Mouse (Mus musculus) myocyte (in vitro differentiated cells): Measurements from ENCODE around the gene Abca16. TPM values are rescaled to one million over a fixed set of nuclear protein-coding genes. Genes with fewer than 3 reads are reported as not detected.

Source experiments
- H3K27me3 ChIP-seq: one replicate; pipeline ENCODE4 v1.6.1; 2011; ENCODE audit not compliant: control insufficient read depth, insufficient read depth, insufficient read length
- H3K36me3 ChIP-seq: one replicate; pipeline ENCODE4 v1.6.1; 2011; ENCODE audit not compliant: control insufficient read depth, insufficient read depth
- H3K4me2 ChIP-seq: one replicate; pipeline ENCODE4 v1.6.1; 2011; ENCODE audit warnings: low read depth, control low read depth
- H3K4me3 ChIP-seq: one replicate; pipeline ENCODE4 v1.5.1; 2011; ENCODE audit warnings: mild to moderate bottlenecking, control low read depth, moderate library complexity
- H3K79me2 ChIP-seq: one replicate; pipeline ENCODE4 v1.6.1; 2011; ENCODE audit not compliant: control insufficient read depth, insufficient read depth
- H3ac ChIP-seq: one replicate; pipeline ENCODE4 v1.6.1; 2011; ENCODE audit not compliant: control insufficient read depth, insufficient read length
- CEBPB ChIP-seq: IDR thresholded peaks from 2 replicates; pipeline ENCODE4 v1.6.1; 2011; ENCODE audit warnings: mild to moderate bottlenecking, moderate library complexity; ENCODE audit not compliant: poor library complexity, insufficient read depth, severe bottlenecking
- E2F4 ChIP-seq: IDR thresholded peaks from one replicate; pipeline ENCODE4 v1.6.1; 2011; ENCODE audit warnings: mild to moderate bottlenecking, control low read depth, moderate library complexity; ENCODE audit not compliant: insufficient read depth
- MAX ChIP-seq: IDR thresholded peaks from one replicate; pipeline ENCODE4 v1.6.1; 2011; ENCODE audit warnings: low read depth, mild to moderate bottlenecking, control low read depth
- MYOD1 ChIP-seq, 3 experiments: IDR thresholded peaks; one replicate each; pipeline ENCODE4 v1.6.1; 2011; ENCODE audit warnings: control low read depth in 2 of 3, low read depth in 2 of 3, mild to moderate bottlenecking in 2 of 3, moderate library complexity in 1 of 3; ENCODE audit not compliant: insufficient read length in 2 of 3, control insufficient read depth in 1 of 3
- MYOG ChIP-seq, 3 experiments: IDR thresholded peaks; one replicate each; pipeline ENCODE4 v1.6.1; 2011; ENCODE audit warnings: control low read depth in 2 of 3, low read depth in 2 of 3, mild to moderate bottlenecking in 2 of 3; ENCODE audit not compliant: insufficient read length in 2 of 3, control insufficient read depth in 1 of 3, insufficient read depth in 1 of 3
- POLR2A ChIP-seq: IDR thresholded peaks from one replicate; pipeline ENCODE4 v1.6.1; 2011; ENCODE audit warnings: low read depth, mild to moderate bottlenecking, control low read depth, moderate library complexity; ENCODE audit not compliant: insufficient read length
- POLR2AphosphoS2 ChIP-seq: IDR thresholded peaks from one replicate; pipeline ENCODE4 v1.6.1; 2011; ENCODE audit warnings: low read depth, control low read depth; ENCODE audit not compliant: insufficient read length
- REST ChIP-seq: IDR thresholded peaks from one replicate; pipeline ENCODE4 v1.6.1; 2011; ENCODE audit warnings: mild to moderate bottlenecking, control low read depth, moderate library complexity; ENCODE audit not compliant: insufficient read depth, insufficient read length
- SRF ChIP-seq: IDR thresholded peaks from one replicate; pipeline ENCODE4 v1.6.1; 2011; ENCODE audit warnings: low read depth; ENCODE audit not compliant: control insufficient read depth, insufficient read length
- TCF12 ChIP-seq: IDR thresholded peaks from one replicate; pipeline ENCODE4 v1.6.1; 2011; ENCODE audit warnings: mild to moderate bottlenecking, control low read depth; ENCODE audit not compliant: poor library complexity, insufficient read depth, severe bottlenecking
- TCF3 ChIP-seq: IDR thresholded peaks from one replicate; pipeline ENCODE4 v1.6.1; 2011; ENCODE audit warnings: low read depth, control low read depth; ENCODE audit not compliant: insufficient read length
- USF1 ChIP-seq: IDR thresholded peaks from one replicate; pipeline ENCODE4 v1.6.1; 2011; ENCODE audit warnings: low read depth, mild to moderate bottlenecking, control low read depth, moderate library complexity
- polyA plus RNA-seq: library from polyadenylated mRNA; unstranded; fragments of >200 nt; fragmentation: generic; extraction: Trizol; gene quantifications from one replicate; pipeline ENCODE4 v1.2.1, GENCODE M21; 2012; ENCODE audit warnings: missing spikeins

Abca16 gene
- polyA plus RNA-seq = not detected

GRCm38 (mm10) chr7:120409447-120409846, at the start of gene Abca16:
Gene Abca16 (plus strand): TSS chr7:120409647.
- no peaks in the 10 kb centered on the region for H3K27me3 ChIP-seq
- no peak within 1 kb of the TSS for H3ac ChIP-seq
- no peaks in the 10 kb centered on the region for H3K36me3 ChIP-seq
- H3K79me2 ChIP-seq = no peaks in the 10 kb centered on the region
- no peak within 1 kb of the TSS for H3K4me2 ChIP-seq
- TF ChIP-seq SRF (no peak), POLR2A (no peak), USF1 (no peak), MYOG (IDR thresholded peaks at IDR 0.05; ENCODE audit: control insufficient read depth in 1 of 3, insufficient read depth in 1 of 3, insufficient read length in 2 of 3, low read depth in 2 of 3) (no peak), REST (no peak), TCF12 (no peak), MAX (no peak), MYOD1 (IDR thresholded peaks at IDR 0.05; ENCODE audit: control insufficient read depth in 1 of 3, insufficient read length in 2 of 3, low read depth in 2 of 3) (no peak), E2F4 (no peak), TCF3 (no peak), CEBPB (no peak), POLR2AphosphoS2 (no peak)
- H3K4me3 ChIP-seq = no peak within 1 kb of the TSS

DNA sequence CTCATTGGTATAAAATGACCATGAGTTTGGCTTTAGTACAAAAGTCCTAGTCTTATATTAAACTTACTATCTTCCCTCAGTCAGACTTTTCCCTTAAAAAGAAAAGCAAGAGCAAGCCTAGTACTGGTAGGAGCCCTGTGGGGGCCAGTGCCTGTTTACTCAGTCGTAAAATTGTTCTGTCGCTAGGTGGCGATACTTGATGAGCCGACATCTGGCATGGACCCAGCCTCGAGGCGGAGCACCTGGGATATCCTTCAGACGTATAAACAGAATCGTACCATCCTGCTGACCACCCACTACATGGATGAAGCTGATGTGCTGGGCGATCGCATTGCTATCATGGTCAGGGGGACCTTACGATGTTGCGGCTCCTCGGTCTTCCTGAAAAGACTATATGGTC, 48.3 kb upstream of the Abca16 start:
- no peaks in the 10 kb centered on the region for H3K79me2 ChIP-seq
- no peaks in the 10 kb centered on the region for H3K36me3 ChIP-seq
- TF ChIP-seq POLR2A (no peak), MAX (no peak), TCF3 (no peak), REST (no peak), MYOG (IDR thresholded peaks at IDR 0.05; ENCODE audit: control insufficient read depth in 1 of 3, insufficient read depth in 1 of 3, insufficient read length in 2 of 3, low read depth in 2 of 3) (no peak), POLR2AphosphoS2 (no peak), E2F4 (no peak), CEBPB (no peak), SRF (no peak), MYOD1 (IDR thresholded peaks at IDR 0.05; ENCODE audit: control insufficient read depth in 1 of 3, insufficient read length in 2 of 3, low read depth in 2 of 3) (no peak), USF1 (no peak), TCF12 (no peak)
- H3K27me3 ChIP-seq = no peaks in the 10 kb centered on the region
- no peak overlapping the region for H3K4me2 ChIP-seq
- no peak overlapping the region for H3K4me3 ChIP-seq
- no peak overlapping the region for H3ac ChIP-seq

- TF ChIP-seq CEBPB (no peak), MYOG (IDR thresholded peaks at IDR 0.05; ENCODE audit: control insufficient read depth in 1 of 3, insufficient read depth in 1 of 3, insufficient read length in 2 of 3, low read depth in 2 of 3) (no peak), POLR2A (no peak), MYOD1 (IDR thresholded peaks at IDR 0.05; ENCODE audit: control insufficient read depth in 1 of 3, insufficient read length in 2 of 3, low read depth in 2 of 3) (no peak), POLR2AphosphoS2 (no peak), TCF3 (no peak), MAX (no peak), TCF12 (no peak), SRF (no peak), REST (no peak), E2F4 (no peak), USF1 (no peak)
- Histone ChIP-seq H3K27me3 (no peaks in the 10 kb centered on the region), H3K79me2 (no peaks in the 10 kb centered on the region), H3K4me3 (no peak overlapping the region), H3ac (no peak overlapping the region), H3K4me2 (no peak overlapping the region), H3K36me3 (no peaks in the 10 kb centered on the region)
Measured at GRCm38 (mm10) chr7:120412391-120412790, 2.9 kb downstream of the Abca16 start.

- Histone ChIP-seq H3K4me2 (no peak overlapping the region), H3K4me3 (no peak overlapping the region), H3K79me2 (no peaks in the 10 kb centered on the region), H3K27me3 (no peaks in the 10 kb centered on the region), H3K36me3 (no peaks in the 10 kb centered on the region), H3ac (no peak overlapping the region)
- TF ChIP-seq MYOG (IDR thresholded peaks at IDR 0.05; ENCODE audit: control insufficient read depth in 1 of 3, insufficient read depth in 1 of 3, insufficient read length in 2 of 3, low read depth in 2 of 3) (no peak), REST (peak; percentile 68)
Measured at GRCm38 (mm10) chr7:120426625-120427024, 17.2 kb downstream of the Abca16 start.

DNA sequence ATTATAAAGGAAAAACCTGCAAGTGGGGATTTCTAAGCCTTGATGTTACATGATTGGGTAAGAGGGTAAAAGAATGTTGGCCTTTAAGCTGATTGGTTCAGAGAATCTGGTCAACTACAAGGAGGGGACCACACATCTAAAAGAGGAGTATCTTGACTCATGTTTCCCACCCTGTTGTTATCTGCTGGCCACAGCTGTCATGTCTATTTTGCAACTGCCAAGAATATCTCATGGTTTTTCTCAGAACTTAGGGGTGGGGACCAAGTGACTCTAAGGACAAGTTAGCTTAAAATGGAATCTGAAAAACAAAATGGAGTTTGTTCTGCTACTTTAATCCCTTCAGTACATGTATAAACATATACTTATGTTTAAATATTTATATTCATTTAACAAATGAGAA, 22.0 kb downstream of the Abca16 start:
- H3K36me3 ChIP-seq = no peaks in the 10 kb centered on the region
- no peaks in the 10 kb centered on the region for H3K79me2 ChIP-seq
- TF ChIP-seq POLR2AphosphoS2 = no peak
- no peak for TF ChIP-seq POLR2A
- no peak for TF ChIP-seq USF1
- peak in 1 of 3 experiments; percentile 25 for TF ChIP-seq MYOG (IDR thresholded peaks at IDR 0.05; ENCODE audit: control insufficient read depth in 1 of 3, insufficient read depth in 1 of 3, insufficient read length in 2 of 3, low read depth in 2 of 3)
- peak in 1 of 3 experiments; percentile 15 for TF ChIP-seq MYOD1 (IDR thresholded peaks at IDR 0.05; ENCODE audit: control insufficient read depth in 1 of 3, insufficient read length in 2 of 3, low read depth in 2 of 3)
- no peak for TF ChIP-seq SRF
- no peak for TF ChIP-seq E2F4
- no peaks in the 10 kb centered on the region for H3K27me3 ChIP-seq
- H3K4me2 ChIP-seq = no peak overlapping the region
- H3K4me3 ChIP-seq = no peak overlapping the region
- no peak overlapping the region for H3ac ChIP-seq
